Mouse (Mus musculus) brain, embryonic 14.5 days (tissue): Measurements from ENCODE around the gene Micu2.

Source experiments
- CTCF ChIP-seq: fragments of 200-500 bp; IDR thresholded peaks from 2 replicates; pipeline ENCODE4 v1.5.1; 2012; ENCODE audit warnings: inconsistent platforms, mild to moderate bottlenecking, moderate library complexity, borderline replicate concordance; ENCODE audit not compliant: insufficient read depth, insufficient read length; ENCODE audit errors: extremely low read depth
- POLR2A ChIP-seq: fragments of 200-500 bp; IDR thresholded peaks from 2 replicates; pipeline ENCODE4 v1.6.1; 2012; ENCODE audit warnings: mild to moderate bottlenecking, inconsistent platforms, borderline replicate concordance; ENCODE audit not compliant: poor library complexity, insufficient read depth, insufficient read length, severe bottlenecking; ENCODE audit errors: extremely low read depth

DNA sequence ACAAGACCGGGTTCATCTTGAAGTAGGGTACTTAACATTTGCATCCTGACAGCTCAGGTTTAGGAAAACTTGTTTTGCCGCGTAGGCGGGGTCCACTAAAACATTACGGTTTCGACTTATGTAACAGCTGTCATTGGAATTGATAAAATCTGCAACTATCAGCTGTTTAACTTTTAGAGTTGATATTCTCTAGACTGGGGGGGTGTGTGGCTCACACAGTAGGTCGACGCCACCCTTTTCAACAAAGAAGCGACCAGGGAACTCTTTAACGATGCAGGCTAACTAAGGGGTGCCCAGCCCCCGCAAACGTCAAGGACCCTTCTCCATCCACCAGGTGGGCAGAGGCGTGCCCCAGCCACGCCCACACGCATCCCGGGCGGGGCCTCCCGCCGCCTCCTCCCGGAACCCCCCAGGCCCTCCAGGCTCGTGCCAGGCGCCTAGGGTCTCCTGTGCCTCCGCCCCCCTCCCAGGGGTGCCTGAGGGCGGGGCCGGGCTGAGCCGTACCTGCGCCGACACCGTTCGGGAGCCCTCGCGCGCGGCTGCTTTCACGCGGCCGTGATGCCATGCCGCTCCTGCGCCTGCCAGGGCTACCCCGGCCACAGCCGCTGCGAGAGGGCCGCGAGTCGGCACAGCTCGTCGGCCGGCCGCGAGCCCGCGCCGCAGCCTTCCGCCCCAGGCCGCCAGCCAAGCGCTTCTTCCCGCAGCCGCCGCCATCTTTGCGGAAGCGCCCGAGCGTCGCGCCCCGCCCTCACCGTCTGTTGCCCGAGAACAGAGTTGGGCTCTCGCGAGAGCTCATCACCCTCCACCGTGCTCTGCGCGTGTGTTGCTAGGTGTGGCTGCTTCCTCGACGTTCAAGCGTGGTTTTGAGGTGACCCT, at the start of gene Micu2:
- no peak for TF ChIP-seq CTCF
- peak; percentile 91 for TF ChIP-seq POLR2A
